Mouse (Mus musculus) myocyte (in vitro differentiated cells): ENCODE measurements around the gene Rps3a1.

Source experiments
- CEBPB ChIP-seq: IDR thresholded peaks from 2 replicates; pipeline ENCODE4 v1.6.1; 2011; ENCODE audit warnings: mild to moderate bottlenecking, moderate library complexity; ENCODE audit not compliant: poor library complexity, insufficient read depth, severe bottlenecking
- E2F4 ChIP-seq: IDR thresholded peaks from one replicate; pipeline ENCODE4 v1.6.1; 2011; ENCODE audit warnings: mild to moderate bottlenecking, control low read depth, moderate library complexity; ENCODE audit not compliant: insufficient read depth
- MAX ChIP-seq: IDR thresholded peaks from one replicate; pipeline ENCODE4 v1.6.1; 2011; ENCODE audit warnings: low read depth, mild to moderate bottlenecking, control low read depth
- MYOG ChIP-seq, 3 experiments: IDR thresholded peaks; one replicate each; pipeline ENCODE4 v1.6.1; 2011; ENCODE audit warnings: control low read depth in 2 of 3, low read depth in 2 of 3, mild to moderate bottlenecking in 2 of 3; ENCODE audit not compliant: insufficient read length in 2 of 3, control insufficient read depth in 1 of 3, insufficient read depth in 1 of 3
- POLR2A ChIP-seq: IDR thresholded peaks from one replicate; pipeline ENCODE4 v1.6.1; 2011; ENCODE audit warnings: low read depth, mild to moderate bottlenecking, control low read depth, moderate library complexity; ENCODE audit not compliant: insufficient read length
- POLR2AphosphoS2 ChIP-seq: IDR thresholded peaks from one replicate; pipeline ENCODE4 v1.6.1; 2011; ENCODE audit warnings: low read depth, control low read depth; ENCODE audit not compliant: insufficient read length
- SRF ChIP-seq: IDR thresholded peaks from one replicate; pipeline ENCODE4 v1.6.1; 2011; ENCODE audit warnings: low read depth; ENCODE audit not compliant: control insufficient read depth, insufficient read length
- USF1 ChIP-seq: IDR thresholded peaks from one replicate; pipeline ENCODE4 v1.6.1; 2011; ENCODE audit warnings: low read depth, mild to moderate bottlenecking, control low read depth, moderate library complexity

GRCm38 (mm10) chr3:86093213-86093845 lies 49.2 kb downstream of the Rps3a1 start:
- TF ChIP-seq POLR2AphosphoS2: no peak
- TF ChIP-seq POLR2A: no peak
- TF ChIP-seq CEBPB: no peak
- no peak for TF ChIP-seq USF1
- no peak for TF ChIP-seq MYOG (IDR thresholded peaks at IDR 0.05; ENCODE audit: control insufficient read depth in 1 of 3, insufficient read depth in 1 of 3, insufficient read length in 2 of 3, low read depth in 2 of 3)
- TF ChIP-seq E2F4: no peak
- TF ChIP-seq MAX: no peak
- TF ChIP-seq SRF: no peak
